Mouse (Mus musculus) brain, embryonic 14.5 days (tissue): Measurements from ENCODE around the gene Ifitm3.

Source experiments
- CTCF ChIP-seq: fragments of 200-500 bp; IDR thresholded peaks from 2 replicates; pipeline ENCODE4 v1.5.1; 2012; ENCODE audit warnings: inconsistent platforms, mild to moderate bottlenecking, moderate library complexity, borderline replicate concordance; ENCODE audit not compliant: insufficient read depth, insufficient read length; ENCODE audit errors: extremely low read depth
- POLR2A ChIP-seq: fragments of 200-500 bp; IDR thresholded peaks from 2 replicates; pipeline ENCODE4 v1.6.1; 2012; ENCODE audit warnings: mild to moderate bottlenecking, inconsistent platforms, borderline replicate concordance; ENCODE audit not compliant: poor library complexity, insufficient read depth, insufficient read length, severe bottlenecking; ENCODE audit errors: extremely low read depth

GRCm38 (mm10) chr7:141010593-141010992 lies at the start of gene Ifitm3:
- TF ChIP-seq POLR2A (no peak), CTCF (no peak)
